Mouse (Mus musculus): ENCODE results near the gene Pinlyp. TPM values are rescaled to one million over a fixed set of nuclear protein-coding genes. Genes with fewer than 3 reads are reported as not detected.
"Not testable (repeated sequence)": the region's sequence is repeated elsewhere in the genome, so short reads cannot be mapped to it uniquely, and the experiment has no call there.

Pinlyp gene
- total RNA-seq, 2 experiments from 2014 or later = not detected

GRCm38 (mm10) chr7:24525686-24526420, 20.1 kb downstream of the Pinlyp start:
- ATAC-seq (replicated peaks; ENCODE audit: poor library complexity) = no peak

GRCm38 (mm10) chr7:24524978-24525377, 20.9 kb downstream of the Pinlyp start:
- ATAC-seq (replicated peaks; ENCODE audit: poor library complexity) = no peak

- no peak for ATAC-seq (replicated peaks; ENCODE audit: poor library complexity)
These were observed 22.2 kb downstream of the Pinlyp start for GRCm38 (mm10) chr7:24523723-24524122.

GRCm38 (mm10) chr7:24522805-24523204, 23.1 kb downstream of the Pinlyp start:
- ATAC-seq (replicated peaks; ENCODE audit: poor library complexity) = no peak

GRCm38 (mm10) chr7:24520054-24520453, 25.9 kb downstream of the Pinlyp start:
- not testable (repeated sequence) for ATAC-seq (replicated peaks; ENCODE audit: poor library complexity)

GRCm38 (mm10) chr7:24519130-24519529, 26.8 kb downstream of the Pinlyp start:
- no peak for ATAC-seq (replicated peaks; ENCODE audit: poor library complexity)

- ATAC-seq (replicated peaks; ENCODE audit: poor library complexity) = no peak
These were observed 28.3 kb downstream of the Pinlyp start for GRCm38 (mm10) chr7:24517654-24518053.

GRCm38 (mm10) chr7:24517077-24517476, 28.8 kb downstream of the Pinlyp start:
- ATAC-seq (replicated peaks; ENCODE audit: poor library complexity) = no peak

- ATAC-seq (replicated peaks; ENCODE audit: poor library complexity) = peak; percentile 70
These were observed 29.6 kb downstream of the Pinlyp start for GRCm38 (mm10) chr7:24516319-24516718.

- no peak for ATAC-seq (replicated peaks; ENCODE audit: poor library complexity)
These were observed 33.6 kb downstream of the Pinlyp start, which contains the start of gene AC161166.1 for GRCm38 (mm10) chr7:24512355-24512754. Gene AC161166.1 (minus strand): TSS chr7:24512455.

GRCm38 (mm10) chr7:24507726-24508114, 38.2 kb downstream of the Pinlyp start:
- ATAC-seq (replicated peaks; ENCODE audit: poor library complexity) = peak; percentile 9; the same call in 1 of the 2 replicates

- peak; percentile 62 for ATAC-seq (replicated peaks; ENCODE audit: poor library complexity)
These were observed 38.8 kb downstream of the Pinlyp start, which contains the start of gene Zfp428 for GRCm38 (mm10) chr7:24506838-24507725. Gene Zfp428 (plus strand): TSS chr7:24507006.

GRCm38 (mm10) chr7:24506476-24506837, 39.5 kb downstream of the Pinlyp start:
- no peak for ATAC-seq (replicated peaks; ENCODE audit: poor library complexity)

GRCm38 (mm10) chr7:24506065-24506459, 39.9 kb downstream of the Pinlyp start:
- no peak for ATAC-seq (replicated peaks; ENCODE audit: poor library complexity)

- ATAC-seq (replicated peaks; ENCODE audit: poor library complexity) = no peak
These were observed 40.4 kb downstream of the Pinlyp start for GRCm38 (mm10) chr7:24505447-24506064.

GRCm38 (mm10) chr7:24504868-24505267, 41.0 kb downstream of the Pinlyp start:
- ATAC-seq (replicated peaks; ENCODE audit: poor library complexity) = no peak

GRCm38 (mm10) chr7:24504004-24504403, 41.9 kb downstream of the Pinlyp start:
- no peak for ATAC-seq (replicated peaks; ENCODE audit: poor library complexity)

GRCm38 (mm10) chr7:24501492-24501891, 44.4 kb downstream of the Pinlyp start:
- ATAC-seq (replicated peaks; ENCODE audit: poor library complexity) = 0 out of 2 replicates have a peak, but pooled peaks have one; percentile 30

GRCm38 (mm10) chr7:24500929-24501328, 45.0 kb downstream of the Pinlyp start:
- peak; percentile 52; the same call in 1 of the 2 replicates for ATAC-seq (replicated peaks; ENCODE audit: poor library complexity)

- 0 out of 2 replicates have a peak, but pooled peaks have one; percentile 24 for ATAC-seq (replicated peaks; ENCODE audit: poor library complexity)
These were observed 45.9 kb downstream of the Pinlyp start for GRCm38 (mm10) chr7:24499856-24500577.

Measured in megakaryocyte progenitor cell, adult 5-6 weeks (primary cell).